Mouse (Mus musculus) hematopoietic multipotent progenitor cell, adult 10-12 weeks (in vitro differentiated cells): Measurements from ENCODE around the gene Pla2g5. TPM values are rescaled to one million over a fixed set of nuclear protein-coding genes. Genes with fewer than 3 reads are reported as not detected.

ENCODE experiments used
- polyA plus RNA-seq: library from polyadenylated mRNA; stranded (reverse); fragments of >175 nt; gene quantifications from 2 replicates; pipeline ENCODE4 v1.2.3, GENCODE M21; 2012; ENCODE audit warnings: low replicate concordance

The Pla2g5 gene
- polyA plus RNA-seq: 2.4 TPM in 1 of 2 replicates, not detected in the other

GRCm38 (mm10) chr4:138863344-138863998 is at the start of gene Pla2g5:
Gene Pla2g5, minus strand, starts transcription at chr4:138863482.

DNA sequence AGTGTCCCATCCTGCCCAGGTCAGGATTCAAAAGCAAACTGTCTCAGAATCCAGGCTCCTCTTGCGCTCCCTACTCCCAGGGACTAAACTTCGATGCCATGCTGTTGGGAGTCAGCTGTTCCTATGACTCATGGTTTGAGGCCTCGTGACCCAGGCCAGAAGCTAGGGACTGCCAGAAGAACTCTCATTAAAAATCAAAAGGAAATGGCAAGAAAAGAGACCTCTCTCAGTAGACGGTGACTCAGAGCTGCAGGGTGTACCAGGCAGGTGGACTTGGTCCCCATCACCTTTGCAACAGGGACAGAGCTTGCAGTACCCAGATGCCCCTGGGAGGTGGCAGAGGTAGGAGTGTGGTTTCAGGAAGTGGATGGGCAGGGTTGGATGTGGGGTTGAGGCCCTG is 14.4 kb upstream of the Pla2g5 start, which contains the start of gene Pla2g2e:
Gene Pla2g2e (plus strand): TSS at position 212 of the 400 bp plus-strand sequence.

GRCm38 (mm10) chr4:138873864-138874263 is 10.6 kb upstream of the Pla2g5 start, which contains the start of gene Gm13030:
Gene Gm13030, minus strand, starts transcription at chr4:138873964.

DNA sequence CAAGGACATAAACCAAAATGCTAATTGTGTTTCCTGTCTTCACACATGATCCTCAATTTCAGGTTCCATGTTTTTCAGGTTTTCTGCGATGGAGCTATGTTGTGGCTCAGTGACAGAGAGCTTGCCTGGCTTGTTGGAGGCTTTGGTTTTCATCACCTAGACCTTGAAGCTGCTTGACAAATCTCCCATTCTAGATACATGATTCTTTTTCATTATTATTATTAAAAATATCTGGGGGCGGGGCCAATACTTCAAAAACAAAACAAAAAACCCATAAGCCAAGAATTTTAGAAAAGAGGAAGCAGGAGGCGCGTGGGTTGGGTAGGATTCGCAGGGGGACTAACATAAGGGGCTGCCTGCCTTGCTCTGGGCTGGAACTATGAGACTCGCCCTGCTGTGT is 87.8 kb downstream of the Pla2g5 start, which contains the start of gene Pla2g2d:
Gene Pla2g2d (plus strand): TSS at position 301 of the 400 bp plus-strand sequence.

DNA sequence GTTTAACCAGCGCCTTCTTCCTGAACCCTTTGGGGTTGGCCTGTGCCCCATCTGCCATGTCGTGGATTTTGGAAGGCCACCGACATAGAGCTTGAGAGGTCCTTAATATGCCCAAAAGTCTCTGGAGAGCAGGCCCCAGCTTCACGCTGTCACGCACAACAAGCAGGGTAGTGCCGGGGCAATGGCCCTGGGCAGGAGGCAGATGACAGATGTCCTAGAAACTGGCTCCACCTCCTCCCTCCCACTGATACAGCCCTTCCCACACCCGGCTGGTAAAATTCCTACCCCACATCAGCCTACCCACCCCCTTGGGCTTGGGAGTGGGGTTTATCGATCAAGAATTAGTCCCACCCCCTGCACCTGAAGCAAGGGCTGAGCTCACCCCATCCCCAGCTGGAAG is 105.9 kb downstream of the Pla2g5 start, which contains the start of gene Pla2g2f:
Gene Pla2g2f (minus strand): TSS at position 211 of the 400 bp plus-strand sequence.

Other genes with a start within 250 kb of the Pla2g5 start
- gene Vwa5b1, start 227.6 kb downstream of the Pla2g5 start, polyA plus RNA-seq: not detected in 2 replicates
- gene Pla2g2c, start 138.7 kb downstream of the Pla2g5 start, polyA plus RNA-seq: not detected in 2 replicates
- not detected in 2 replicates for gene Ubxn10, start 126.3 kb downstream of the Pla2g5 start, polyA plus RNA-seq
- gene Pla2g2f, start 105.9 kb downstream of the Pla2g5 start, polyA plus RNA-seq: not detected in 2 replicates
- 0.61 and 1.1 TPM in 2 replicates for gene Pla2g2d, start 87.7 kb downstream of the Pla2g5 start, polyA plus RNA-seq
- not detected in 2 replicates for gene Gm13030, start 10.5 kb upstream of the Pla2g5 start, polyA plus RNA-seq
- 0.34 TPM in 1 of 2 replicates, not detected in the other for gene Pla2g2e, start 14.5 kb upstream of the Pla2g5 start, polyA plus RNA-seq
- 6.4 and 13.1 TPM in 2 replicates for gene Otud3, start 50.5 kb upstream of the Pla2g5 start, polyA plus RNA-seq
- gene Rnf186, start 103.6 kb upstream of the Pla2g5 start, polyA plus RNA-seq: not detected in 2 replicates
- gene Tmco4, start 109.4 kb upstream of the Pla2g5 start, polyA plus RNA-seq: 21.0 and 21.1 TPM in 2 replicates
- 0.13 TPM in 1 of 2 replicates, not detected in the other for gene Htr6, start 212.1 kb upstream of the Pla2g5 start, polyA plus RNA-seq
- 2.0 and 6.6 TPM in 2 replicates for gene Nbl1, start 229.5 kb upstream of the Pla2g5 start, polyA plus RNA-seq